Mouse (Mus musculus): ENCODE data around the gene Gm45062.

GRCm38 (mm10) chr6:8210661-8211060 lies 48.6 kb upstream of the Gm45062 start:
- TF ChIP-seq ZNF384 (IDR thresholded peaks at IDR 0.05; ENCODE audit: low read depth, low read length) (no peak), ZC3H11A (IDR thresholded peaks at IDR 0.05; ENCODE audit: borderline replicate concordance, low read depth, low read length) (no peak), HCFC1 (IDR thresholded peaks at IDR 0.05; ENCODE audit: borderline replicate concordance, insufficient read depth, low read length) (no peak)
